Mouse (Mus musculus) MEL (cell line): Measurements from ENCODE around the gene Krtcap3. TPM values are rescaled to one million over a fixed set of nuclear protein-coding genes. Genes with fewer than 3 reads are reported as not detected.

Experiments
- DNase-seq: peaks from one replicate; pipeline ENCODE4 v3.0.0; 2011; ENCODE audit warnings: low read depth, low spot score
- H3K27ac ChIP-seq: 2 replicates; pipeline ENCODE4 v1.5.1; 2012; ENCODE audit warnings: low read depth, mild to moderate bottlenecking, control low read depth, low read length, moderate library complexity; ENCODE audit not compliant: control insufficient read depth
- H3K27me3 ChIP-seq, 2 experiments: fragments of 150-350 bp in 1 of 2; sonication (generic) in 1 of 2; 2 replicates each; pipeline ENCODE4 v1.6.1; 2012; ENCODE audit warnings: low read length in 2 of 2, mild to moderate bottlenecking in 2 of 2, improper control_type of control experiment in 1 of 2, moderate library complexity in 1 of 2; ENCODE audit not compliant: insufficient read depth in 2 of 2, control insufficient read depth in 1 of 2
- H3K36me3 ChIP-seq, 2 experiments: 2 replicates each; pipeline ENCODE4 v1.6.1; 2012 to 2014; ENCODE audit warnings: low read length in 2 of 2, improper control_type of control experiment in 1 of 2, inconsistent platforms in 1 of 2, mild to moderate bottlenecking in 1 of 2; ENCODE audit not compliant: insufficient read depth in 2 of 2, control insufficient read depth in 1 of 2
- H3K4me1 ChIP-seq, 2 experiments: fragments of 150-350 bp in 1 of 2; sonication (generic) in 1 of 2; 2 replicates each; pipeline ENCODE4 v1.6.1; 2012; ENCODE audit warnings: low read length in 2 of 2, improper control_type of control experiment in 1 of 2, mild to moderate bottlenecking in 1 of 2; ENCODE audit not compliant: insufficient read depth in 2 of 2, control insufficient read depth in 1 of 2
- H3K4me3 ChIP-seq, 2 experiments: fragments of 150-350 bp in 1 of 2; sonication (generic) in 1 of 2; 2 replicates each; pipeline ENCODE4 v1.5.1; 2012; ENCODE audit warnings: low read depth in 2 of 2, low read length in 2 of 2, mild to moderate bottlenecking in 2 of 2, moderate library complexity in 2 of 2, control low read depth in 1 of 2, improper control_type of control experiment in 1 of 2; ENCODE audit not compliant: control insufficient read depth in 1 of 2, insufficient read depth in 1 of 2
- H3K79me2 ChIP-seq: 2 replicates; pipeline ENCODE4 v1.6.1; 2012; ENCODE audit warnings: mild to moderate bottlenecking, low read length, moderate library complexity; ENCODE audit not compliant: control insufficient read depth, poor library complexity, insufficient read depth
- H3K9ac ChIP-seq: 2 replicates; pipeline ENCODE4 v1.6.1; 2012; ENCODE audit warnings: low read depth, mild to moderate bottlenecking, control low read depth, low read length, moderate library complexity; ENCODE audit not compliant: control insufficient read depth, poor library complexity, severe bottlenecking
- H3K9me3 ChIP-seq: fragments of 150-350 bp; sonication (generic); replicated peaks from 2 replicates; pipeline ENCODE4 v1.6.1; 2012; ENCODE audit warnings: mild to moderate bottlenecking, low read length, improper control_type of control experiment, moderate library complexity; ENCODE audit not compliant: insufficient read depth
- ETS1 ChIP-seq: IDR thresholded peaks from 2 replicates; pipeline ENCODE4 v1.6.1; 2012; ENCODE audit warnings: low read depth, mild to moderate bottlenecking, inconsistent platforms, low read length, improper control_type of control experiment, moderate library complexity
- GATA1 ChIP-seq: IDR thresholded peaks from 2 replicates; pipeline ENCODE4 v1.6.1; 2011; ENCODE audit warnings: low read depth, low read length, improper control_type of control experiment
- JUND ChIP-seq: IDR thresholded peaks from 2 replicates; pipeline ENCODE4 v1.6.1; 2011; ENCODE audit warnings: low read depth, mild to moderate bottlenecking, improper control_type of control experiment, low read length
- MAFK ChIP-seq: IDR thresholded peaks from 2 replicates; pipeline ENCODE4 v1.6.1; 2011; ENCODE audit warnings: low read depth, mild to moderate bottlenecking, low read length, improper control_type of control experiment, borderline replicate concordance
- MAX ChIP-seq: IDR thresholded peaks from 2 replicates; pipeline ENCODE4 v1.6.1; 2011; ENCODE audit warnings: low read length, improper control_type of control experiment
- MEF2A ChIP-seq: IDR thresholded peaks from 2 replicates; pipeline ENCODE4 v1.6.1; 2014; ENCODE audit warnings: low read depth, mild to moderate bottlenecking, inconsistent platforms, low read length, improper control_type of control experiment; ENCODE audit not compliant: poor library complexity, insufficient replicate concordance, severe bottlenecking; ENCODE audit errors: extremely low read depth
- MYC ChIP-seq: IDR thresholded peaks from 2 replicates; pipeline ENCODE4 v1.6.1; 2011; ENCODE audit warnings: low read depth, mild to moderate bottlenecking, low read length, improper control_type of control experiment, moderate library complexity
- NELFE ChIP-seq: IDR thresholded peaks from 2 replicates; pipeline ENCODE4 v1.6.1; 2011; ENCODE audit warnings: low read depth, low read length, improper control_type of control experiment
- NRF1 ChIP-seq: IDR thresholded peaks from 2 replicates; pipeline ENCODE4 v1.6.1; 2014; ENCODE audit warnings: low read depth, mild to moderate bottlenecking, inconsistent platforms, low read length, improper control_type of control experiment, moderate library complexity; ENCODE audit not compliant: poor library complexity, insufficient read depth, severe bottlenecking
- POLR2A ChIP-seq, 2 experiments: IDR thresholded peaks; 2 replicates each; pipeline ENCODE4 v1.6.1; 2011 to 2012; ENCODE audit warnings: low read length in 2 of 2, mild to moderate bottlenecking in 2 of 2, control low read depth in 1 of 2, improper control_type of control experiment in 1 of 2, low read depth in 1 of 2, moderate library complexity in 1 of 2; ENCODE audit not compliant: control insufficient read depth in 1 of 2, insufficient read depth in 1 of 2, poor library complexity in 1 of 2
- POLR2AphosphoS2 ChIP-seq: IDR thresholded peaks from 2 replicates; pipeline ENCODE4 v1.6.1; 2011; ENCODE audit warnings: low read length, improper control_type of control experiment
- POLR2AphosphoS5 ChIP-seq: IDR thresholded peaks from 2 replicates; pipeline ENCODE4 v1.6.1; 2012; ENCODE audit warnings: low read depth, borderline replicate concordance, mild to moderate bottlenecking, inconsistent platforms, low read length, moderate library complexity, mixed read lengths
- RCOR1 ChIP-seq: IDR thresholded peaks from 2 replicates; pipeline ENCODE4 v1.6.1; 2012; ENCODE audit warnings: low read depth, mild to moderate bottlenecking, inconsistent platforms, low read length, improper control_type of control experiment
- SMC3 ChIP-seq: IDR thresholded peaks from 2 replicates; pipeline ENCODE4 v1.6.1; 2011; ENCODE audit warnings: low read depth, low read length, improper control_type of control experiment
- TAL1 ChIP-seq: IDR thresholded peaks from 2 replicates; pipeline ENCODE4 v1.6.1; 2012; ENCODE audit warnings: mild to moderate bottlenecking, inconsistent platforms, low read length, moderate library complexity, mixed read lengths
- TBP ChIP-seq: IDR thresholded peaks from 2 replicates; pipeline ENCODE4 v1.8.0; 2011; ENCODE audit warnings: low read depth, low read length, improper control_type of control experiment
- TCF12 ChIP-seq: IDR thresholded peaks from 2 replicates; pipeline ENCODE4 v1.6.1; 2014; ENCODE audit warnings: low read depth, mild to moderate bottlenecking, inconsistent platforms, low read length, improper control_type of control experiment, moderate library complexity
- USF1 ChIP-seq: IDR thresholded peaks from 2 replicates; pipeline ENCODE4 v1.6.1; 2014; ENCODE audit warnings: low read depth, mild to moderate bottlenecking, inconsistent platforms, low read length, improper control_type of control experiment, moderate library complexity
- ZC3H11A ChIP-seq: IDR thresholded peaks from 2 replicates; pipeline ENCODE4 v1.6.1; 2012; ENCODE audit warnings: low read depth, mild to moderate bottlenecking, inconsistent platforms, low read length, improper control_type of control experiment
- ZKSCAN1 ChIP-seq: IDR thresholded peaks from 2 replicates; pipeline ENCODE4 v1.6.1; 2012; ENCODE audit warnings: low read depth, mild to moderate bottlenecking, inconsistent platforms, low read length, improper control_type of control experiment, moderate library complexity
- ZMIZ1 ChIP-seq: IDR thresholded peaks from 2 replicates; pipeline ENCODE4 v1.6.1; 2012; ENCODE audit warnings: low read depth, mild to moderate bottlenecking, inconsistent platforms, low read length, improper control_type of control experiment, moderate library complexity
- ZNF384 ChIP-seq: IDR thresholded peaks from 2 replicates; pipeline ENCODE4 v1.6.1; 2012; ENCODE audit warnings: low read depth, mild to moderate bottlenecking, inconsistent platforms, low read length, improper control_type of control experiment
- polyA plus RNA-seq, 2 experiments: library from polyadenylated mRNA; stranded (reverse) in 1 of 2; unstranded in 1 of 2; fragments of >175 nt in 1 of 2; fragments of >200 nt in 1 of 2; gene quantifications; 2 replicates each; pipeline versions ENCODE4 v1.2.1 to v1.2.4; 2012; ENCODE audit warnings: low replicate concordance in 2 of 2, low read depth in 1 of 2; ENCODE audit not compliant: insufficient read length in 2 of 2, insufficient read depth in 1 of 2, missing spikeins in 1 of 2
- total RNA-seq: library from RNA; depleted of rRNA; stranded (reverse); fragments of 300-350 nt; gene quantifications from 2 replicates; pipeline ENCODE4 v1.2.3, GENCODE M21; 2012

Krtcap3 gene
- total and polyA plus RNA-seq, 3 experiments = 1.2 to 3.3 TPM; not detected in 1

DNA sequence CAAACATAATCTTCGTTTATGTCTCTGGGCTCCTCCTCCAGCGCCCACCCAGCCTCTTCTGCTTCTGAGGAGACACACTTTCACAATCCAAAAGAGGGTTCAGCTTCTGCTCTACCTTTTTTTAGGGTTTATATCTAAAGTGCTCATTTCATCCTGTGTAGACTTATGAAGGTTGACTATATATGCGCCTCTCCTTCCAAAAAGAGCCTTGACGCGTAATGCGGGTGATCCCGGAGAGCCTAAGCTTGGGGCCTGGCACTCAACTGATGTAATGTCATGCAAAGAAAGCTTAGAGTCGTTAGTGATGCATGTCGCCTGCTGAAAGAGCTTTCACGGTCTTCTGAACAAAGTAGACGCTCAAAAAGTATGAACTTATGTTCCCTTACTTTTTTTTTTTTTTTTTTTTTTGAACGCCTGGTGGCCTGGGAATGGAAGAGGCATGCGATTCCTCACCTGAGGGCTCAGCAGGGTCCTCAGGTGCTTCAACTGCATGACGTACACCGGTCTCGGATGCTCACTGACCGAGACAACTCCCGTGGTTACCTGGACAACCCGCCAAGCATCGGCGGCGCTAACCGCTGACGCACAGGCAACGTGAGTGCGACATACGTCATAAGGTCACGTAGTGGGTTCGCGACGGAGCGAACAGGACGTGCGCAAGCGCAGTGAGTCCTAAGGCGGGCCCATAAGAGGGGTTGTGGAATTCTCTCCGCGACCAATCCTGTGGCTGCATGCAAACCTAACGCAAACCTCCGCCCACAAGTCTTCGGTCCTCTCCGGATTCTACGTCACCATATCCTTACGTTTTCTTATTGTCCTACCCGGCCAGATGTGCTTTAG lies 39.2 kb downstream of the Krtcap3 start, which contains the start of gene Ift172 (continued):
- no peak for TF ChIP-seq ZC3H11A
- no peak for TF ChIP-seq TAL1
- TF ChIP-seq TCF12 = peak; percentile 70
- TF ChIP-seq SMC3 = no peak
- peak; percentile 88; the same call in 1 of the 2 replicates for TF ChIP-seq TBP

DNA sequence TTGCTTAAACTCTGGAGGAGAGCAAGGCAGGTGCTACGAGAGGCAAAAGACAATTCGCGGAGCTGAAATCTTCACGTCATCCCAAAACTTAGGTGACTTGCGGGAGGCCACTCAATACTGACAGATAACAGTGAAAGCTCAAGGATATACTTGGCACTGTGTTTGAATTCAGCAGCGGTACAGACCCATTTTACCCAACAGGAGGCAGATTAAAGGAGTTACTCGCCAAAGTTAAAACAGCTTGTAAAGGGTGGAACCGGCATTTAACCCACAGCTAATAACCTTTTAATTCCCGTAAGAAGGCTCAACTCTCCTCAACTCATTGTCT lies 39.8 kb downstream of the Krtcap3 start:
- Histone ChIP-seq H3K27me3 (no peaks in the 10 kb centered on the region), H3K27ac (peak overlapping the region; percentile 68), H3K36me3 (peaks cover 0 to 21% of the 10 kb centered on the region in 2 experiments; a peak in 2 of 4 replicates), H3K9me3 (no peaks in the 10 kb centered on the region), H3K4me3 (peak overlapping the region; percentile 76 to 91), H3K4me1 (peaks cover 12 to 25% of the 10 kb centered on the region in 2 experiments), H3K9ac (peak overlapping the region; percentile 73), H3K79me2 (no peaks in the 10 kb centered on the region)
- DNase-seq = no peak
- TF ChIP-seq ZNF384 (no peak), NELFE (peak; percentile 94; the same call in 1 of the 2 replicates), ZKSCAN1 (0 out of 2 replicates have a peak, but pooled peaks have one; percentile 38), JUND (no peak), TBP (no peak), ZC3H11A (no peak), POLR2A (IDR thresholded peaks at IDR 0.05; ENCODE audit: control insufficient read depth in 1 of 2, insufficient read depth in 1 of 2, low read depth in 1 of 2, low read length in 2 of 2, poor library complexity in 1 of 2) (peak; percentile 82 to 97; a peak in 3 of 4 replicates), RCOR1 (no peak), POLR2AphosphoS2 (peak; percentile 97), TCF12 (no peak), MYC (peak; percentile 19; the same call in 1 of the 2 replicates), POLR2AphosphoS5 (0 out of 2 replicates have a peak, but pooled peaks have one; percentile 31), MAX (no peak), MAFK (no peak), NRF1 (no peak), ZMIZ1 (peak; percentile 95; the same call in 1 of the 2 replicates), MEF2A (no peak), USF1 (no peak), GATA1 (peak; percentile 44), ETS1 (peak; percentile 73; the same call in 1 of the 2 replicates)
